Mouse (Mus musculus) hindbrain, embryonic 10.5 days (tissue): Measurements from ENCODE around the gene Pla2r1. TPM values are rescaled to one million over a fixed set of nuclear protein-coding genes. Genes with fewer than 3 reads are reported as not detected.

ENCODE experiments used
- DNase-seq: peaks from one replicate; pipeline ENCODE4 v3.0.0-alpha.2; 2017; ENCODE audit warnings: low spot score
- H3K27ac ChIP-seq: fragments of 300-500 bp; sonication (generic); 2 replicates; pipeline ENCODE4 v1.5.1; 2016; ENCODE audit warnings: mild to moderate bottlenecking, moderate library complexity
- H3K27me3 ChIP-seq: fragments of 300-500 bp; sonication (generic); 2 replicates; pipeline ENCODE4 v1.6.1; 2016; ENCODE audit warnings: mild to moderate bottlenecking; ENCODE audit not compliant: poor library complexity, insufficient read depth, severe bottlenecking
- H3K36me3 ChIP-seq: fragments of 300-500 bp; sonication (generic); 2 replicates; pipeline ENCODE4 v1.6.1; 2016; ENCODE audit warnings: mild to moderate bottlenecking, moderate library complexity
- H3K4me1 ChIP-seq: fragments of 300-500 bp; sonication (generic); replicated peaks from 2 replicates; pipeline ENCODE4 v1.6.1; 2016; ENCODE audit warnings: mild to moderate bottlenecking
- H3K4me3 ChIP-seq: fragments of 300-500 bp; sonication (generic); 2 replicates; pipeline ENCODE4 v1.5.1; 2016; ENCODE audit warnings: mild to moderate bottlenecking, moderate library complexity
- H3K9me3 ChIP-seq: fragments of 300-500 bp; sonication (generic); 2 replicates; pipeline ENCODE4 v1.6.1; 2016; ENCODE audit warnings: mild to moderate bottlenecking, moderate library complexity
- WGBS: fragments of 180-500 bp; shearing (Covaris S2); methylation state at CpG from one replicate; pipeline ENCODE4 v1.1.7; 2016; 5-methylcytosine and 5-hydroxymethylcytosine counted together
- polyA plus RNA-seq: library from polyadenylated mRNA; unstranded; fragments of >200 nt; fragmentation: Nextera tagmentation; extraction: Ambion mirVana; gene quantifications from 2 replicates; pipeline ENCODE4 v1.2.1, GENCODE M21; 2016

Pla2r1 gene
- polyA plus RNA-seq, 1 experiment from 2014 or later = 0.95 TPM

- WGBS = 87% methylated on average over 18 of the region's 18 CpGs
Observed at GRCm38 (mm10) chr2:60413006-60413650, 140.0 kb downstream of the Pla2r1 start.

DNA sequence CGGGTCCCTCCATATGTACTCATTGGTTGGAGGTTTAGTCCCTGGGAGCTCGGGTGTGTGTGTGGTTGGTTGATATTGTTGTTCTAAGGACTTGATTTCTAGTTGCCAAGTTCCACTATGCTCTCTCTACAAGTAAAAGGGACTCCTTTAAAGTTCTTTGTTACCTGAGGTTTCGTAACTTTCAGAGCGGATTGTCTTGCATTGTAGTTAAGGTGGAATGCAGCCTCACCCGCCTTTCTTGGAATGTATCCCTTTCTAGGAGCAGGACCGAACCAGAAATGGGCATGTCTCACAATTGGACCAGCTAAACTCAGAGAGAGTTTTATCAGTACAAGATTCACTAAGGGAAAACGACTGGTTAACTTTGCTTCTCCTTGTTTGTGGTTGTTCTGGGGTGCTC lies 141.9 kb downstream of the Pla2r1 start:
- Histone ChIP-seq H3K4me3 (no peak overlapping the region), H3K36me3 (no peaks in the 10 kb centered on the region), H3K4me1 (0 out of 2 replicates have a peak, but pooled peaks cover 9% of the 10 kb centered on the region), H3K27ac (no peak overlapping the region), H3K27me3 (no peaks in the 10 kb centered on the region), H3K9me3 (no peaks in the 10 kb centered on the region)
- DNase-seq = no peak
- 84% methylated on average over 7 of the region's 7 CpGs for WGBS

More at GRCm38 (mm10) chr2:60413006-60413650, 140.0 kb downstream of the Pla2r1 start:
- H3K27me3 ChIP-seq = no peaks in the 10 kb centered on the region
- H3K4me1 ChIP-seq = 0 out of 2 replicates have a peak, but pooled peaks cover 9% of the 10 kb centered on the region
- no peaks in the 10 kb centered on the region for H3K36me3 ChIP-seq
- H3K27ac ChIP-seq = no peak overlapping the region
- DNase-seq = no peak
- no peaks in the 10 kb centered on the region for H3K9me3 ChIP-seq
- H3K4me3 ChIP-seq = no peak overlapping the region

- no peaks in the 10 kb centered on the region for H3K9me3 ChIP-seq
- H3K4me3 ChIP-seq = no peak overlapping the region
- H3K4me1 ChIP-seq = 0 out of 2 replicates have a peak, but pooled peaks cover 9% of the 10 kb centered on the region
- 76% methylated on average over 11 of the region's 11 CpGs for WGBS
- H3K27ac ChIP-seq = no peak overlapping the region
- H3K36me3 ChIP-seq = no peaks in the 10 kb centered on the region
- DNase-seq = no peak
- H3K27me3 ChIP-seq = no peaks in the 10 kb centered on the region
Observed at GRCm38 (mm10) chr2:60409989-60410763, 142.9 kb downstream of the Pla2r1 start.

DNA sequence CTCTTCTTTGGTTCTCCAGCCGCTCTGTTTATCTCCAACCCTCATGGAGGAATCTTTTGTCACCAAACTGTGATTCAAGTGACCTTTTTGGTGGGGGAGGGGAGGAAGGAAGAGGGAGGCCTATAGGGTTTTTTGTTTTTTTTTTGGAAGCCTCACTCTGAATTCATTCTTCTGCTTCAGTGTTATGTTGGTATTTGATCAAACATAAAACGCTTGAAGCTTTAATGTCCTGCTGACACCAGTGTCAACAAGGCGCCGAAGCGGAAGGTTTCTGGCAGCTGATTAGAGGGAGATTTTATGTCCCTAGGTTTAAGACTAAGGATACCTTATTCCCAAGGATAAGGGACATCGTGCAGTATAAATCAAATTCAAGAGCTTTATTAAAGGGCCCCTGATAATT lies 143.9 kb downstream of the Pla2r1 start:
- 59% methylated on average over 6 of the region's 6 CpGs for WGBS
- no peak overlapping the region for H3K4me3 ChIP-seq
- H3K9me3 ChIP-seq = no peaks in the 10 kb centered on the region
- 0 out of 2 replicates have a peak, but pooled peaks cover 9% of the 10 kb centered on the region for H3K4me1 ChIP-seq
- DNase-seq = no peak
- no peaks in the 10 kb centered on the region for H3K27me3 ChIP-seq
- H3K27ac ChIP-seq = no peak overlapping the region
- H3K36me3 ChIP-seq = no peaks in the 10 kb centered on the region

- Histone ChIP-seq H3K27ac (no peak overlapping the region), H3K4me3 (no peak overlapping the region), H3K9me3 (no peaks in the 10 kb centered on the region), H3K36me3 (no peaks in the 10 kb centered on the region), H3K27me3 (no peaks in the 10 kb centered on the region), H3K4me1 (0 out of 2 replicates have a peak, but pooled peaks cover 4% of the 10 kb centered on the region)
- DNase-seq = no peak
- 88% methylated on average over 2 of the region's 2 CpGs for WGBS
Observed at GRCm38 (mm10) chr2:60407387-60407786, 145.7 kb downstream of the Pla2r1 start.

GRCm38 (mm10) chr2:60405431-60405830 lies 147.7 kb downstream of the Pla2r1 start:
- H3K4me1 ChIP-seq = 0 out of 2 replicates have a peak, but pooled peaks cover 4% of the 10 kb centered on the region
- H3K9me3 ChIP-seq = no peaks in the 10 kb centered on the region
- no peaks in the 10 kb centered on the region for H3K36me3 ChIP-seq
- no peak overlapping the region for H3K4me3 ChIP-seq
- H3K27ac ChIP-seq = no peak overlapping the region
- DNase-seq = no peak
- H3K27me3 ChIP-seq = no peaks in the 10 kb centered on the region
- WGBS = 92% methylated on average over 5 of the region's 5 CpGs

GRCm38 (mm10) chr2:60404763-60405162 lies 148.3 kb downstream of the Pla2r1 start:
- no peaks in the 10 kb centered on the region for H3K9me3 ChIP-seq
- 94% methylated on average over 7 of the region's 7 CpGs for WGBS
- H3K27ac ChIP-seq = no peak overlapping the region
- H3K27me3 ChIP-seq = no peaks in the 10 kb centered on the region
- no peak overlapping the region for H3K4me3 ChIP-seq
- no peaks in the 10 kb centered on the region for H3K36me3 ChIP-seq
- DNase-seq = no peak
- 0 out of 2 replicates have a peak, but pooled peaks cover 4% of the 10 kb centered on the region for H3K4me1 ChIP-seq

DNA sequence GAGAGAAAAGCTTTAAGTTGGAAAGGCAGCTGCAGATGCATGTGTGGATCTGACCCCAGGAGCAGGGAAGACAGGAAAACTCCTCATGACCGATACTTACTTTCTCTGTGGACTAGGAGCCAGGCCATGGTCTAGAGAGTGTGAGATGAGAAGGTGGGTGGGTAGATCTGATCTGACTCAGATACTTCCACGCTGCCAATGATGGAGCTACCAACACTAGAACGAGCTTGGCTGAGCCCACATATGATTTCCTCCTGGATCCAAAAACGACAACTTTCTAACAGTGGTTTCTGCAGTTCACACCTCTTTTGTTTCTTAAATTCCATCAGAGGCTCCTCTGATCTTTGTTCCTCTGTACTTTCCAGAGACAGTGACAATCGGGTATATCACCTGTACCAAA lies 151.4 kb downstream of the Pla2r1 start:
- Histone ChIP-seq H3K9me3 (no peaks in the 10 kb centered on the region), H3K4me3 (no peak overlapping the region), H3K36me3 (no peaks in the 10 kb centered on the region), H3K27me3 (no peaks in the 10 kb centered on the region), H3K27ac (no peak overlapping the region), H3K4me1 (no peaks in the 10 kb centered on the region)
- DNase-seq = no peak
- WGBS = 83% methylated on average over 5 of the region's 5 CpGs

- H3K9me3 ChIP-seq = no peaks in the 10 kb centered on the region
- DNase-seq = no peak
- H3K27me3 ChIP-seq = no peaks in the 10 kb centered on the region
- no peaks in the 10 kb centered on the region for H3K4me1 ChIP-seq
- H3K4me3 ChIP-seq = no peak overlapping the region
- 80% methylated on average over 6 of the region's 6 CpGs for WGBS
- H3K36me3 ChIP-seq = no peaks in the 10 kb centered on the region
- no peak overlapping the region for H3K27ac ChIP-seq
Observed at GRCm38 (mm10) chr2:60393786-60394185, 159.3 kb downstream of the Pla2r1 start.

DNA sequence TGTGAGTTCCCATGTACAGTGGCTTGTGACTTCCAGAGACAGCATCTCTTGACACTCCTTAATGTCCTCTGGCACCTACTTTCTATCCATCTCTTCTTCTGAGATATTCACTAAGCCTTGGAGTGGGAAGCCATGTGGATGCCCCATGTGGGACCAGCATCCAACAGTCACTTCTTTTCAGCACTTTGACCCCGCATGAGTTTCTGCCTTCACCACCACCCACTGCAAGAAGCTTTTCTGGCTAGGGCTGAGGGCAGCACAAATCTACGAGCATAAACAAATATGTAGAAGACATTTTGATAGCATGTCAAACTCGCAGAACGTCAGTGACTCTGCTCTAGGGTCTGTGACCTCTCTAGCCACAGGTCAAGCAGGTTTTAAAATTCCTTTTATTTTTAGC lies 160.8 kb downstream of the Pla2r1 start:
- WGBS = 88% methylated on average over 4 of the region's 4 CpGs
- Histone ChIP-seq H3K27ac (no peak overlapping the region), H3K4me3 (no peak overlapping the region), H3K4me1 (no peaks in the 10 kb centered on the region), H3K36me3 (no peaks in the 10 kb centered on the region), H3K27me3 (no peaks in the 10 kb centered on the region), H3K9me3 (no peaks in the 10 kb centered on the region)
- DNase-seq = no peak

- no peak for DNase-seq
- H3K36me3 ChIP-seq = no peaks in the 10 kb centered on the region
- H3K27ac ChIP-seq = no peak overlapping the region
- H3K27me3 ChIP-seq = peaks cover 18% of the 10 kb centered on the region
- no peak overlapping the region for H3K4me3 ChIP-seq
- H3K4me1 ChIP-seq = peaks cover 12% of the 10 kb centered on the region
- no peaks in the 10 kb centered on the region for H3K9me3 ChIP-seq
- WGBS = 78% methylated on average over 3 of the region's 3 CpGs
Observed at GRCm38 (mm10) chr2:60387363-60387762, 165.7 kb downstream of the Pla2r1 start.

GRCm38 (mm10) chr2:60386835-60387234 lies 166.3 kb downstream of the Pla2r1 start:
- Histone ChIP-seq H3K9me3 (no peaks in the 10 kb centered on the region), H3K36me3 (no peaks in the 10 kb centered on the region), H3K27ac (no peak overlapping the region), H3K4me3 (no peak overlapping the region), H3K27me3 (peaks cover 22% of the 10 kb centered on the region), H3K4me1 (peaks cover 14% of the 10 kb centered on the region)
- DNase-seq = no peak
- WGBS = 86% methylated on average over 2 of the region's 2 CpGs

DNA sequence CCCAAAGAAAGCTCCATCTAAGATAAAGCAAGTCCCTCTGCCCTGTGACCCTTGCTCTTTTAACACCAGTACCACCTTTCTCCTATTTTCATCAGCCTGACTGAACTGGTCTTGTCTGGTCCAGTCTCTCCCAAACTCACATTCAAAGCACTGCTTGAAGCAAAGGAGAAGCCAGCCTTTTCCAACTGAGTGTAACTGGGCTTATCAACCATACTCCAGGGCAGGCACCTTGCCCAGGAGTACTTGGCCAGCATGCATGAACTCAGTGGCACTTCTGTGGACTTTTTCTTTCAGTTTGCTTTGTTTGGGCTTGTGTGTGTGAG lies 168.4 kb downstream of the Pla2r1 start:
- peaks cover 14% of the 10 kb centered on the region for H3K4me1 ChIP-seq
- no peaks in the 10 kb centered on the region for H3K36me3 ChIP-seq
- H3K27ac ChIP-seq = no peak overlapping the region
- H3K4me3 ChIP-seq = no peak overlapping the region
- peaks cover 22% of the 10 kb centered on the region for H3K27me3 ChIP-seq
- no peaks in the 10 kb centered on the region for H3K9me3 ChIP-seq
- DNase-seq = no peak
